Mouse (Mus musculus) gastrocnemius, postnatal 10 days (tissue): ENCODE results near the gene Iqsec1. TPM values are rescaled to one million over a fixed set of nuclear protein-coding genes. Genes with fewer than 3 reads are reported as not detected.

Experiments
- DNase-seq: peaks from one replicate; pipeline ENCODE4 v3.0.0; 2021; ENCODE audit warnings: mixed read lengths
- total RNA-seq, 2 experiments: library from RNA; stranded (reverse); gene quantifications; 2 replicates each; pipeline ENCODE4 v1.2.3; 2021

The Iqsec1 gene
- total RNA-seq, 2 experiments from 2014 or later, result 58.8 to 71.1 TPM

GRCm38 (mm10) chr6:90813526-90813925 lies 175.0 kb downstream of the Iqsec1 start:
- DNase-seq, result no peak

GRCm38 (mm10) chr6:90812584-90812983 lies 175.9 kb downstream of the Iqsec1 start:
- no peak for DNase-seq

- no peak for DNase-seq
Observed at GRCm38 (mm10) chr6:90812072-90812471, 176.4 kb downstream of the Iqsec1 start.

- DNase-seq, result no peak
Observed at GRCm38 (mm10) chr6:90810576-90810975, 177.9 kb downstream of the Iqsec1 start.

- DNase-seq, result peak; percentile 71
Observed at GRCm38 (mm10) chr6:90809960-90810362, 178.5 kb downstream of the Iqsec1 start.

GRCm38 (mm10) chr6:90809077-90809840 lies 179.2 kb downstream of the Iqsec1 start:
- DNase-seq, result no peak

- DNase-seq, result no peak
Observed at GRCm38 (mm10) chr6:90808544-90808943, 179.9 kb downstream of the Iqsec1 start.

GRCm38 (mm10) chr6:90808134-90808533 lies 180.4 kb downstream of the Iqsec1 start:
- DNase-seq, result no peak

- no peak for DNase-seq
Observed at GRCm38 (mm10) chr6:90807581-90807980, 180.9 kb downstream of the Iqsec1 start.

GRCm38 (mm10) chr6:90806743-90807142 lies 181.7 kb downstream of the Iqsec1 start:
- no peak for DNase-seq

- DNase-seq, result no peak
Observed at GRCm38 (mm10) chr6:90805101-90805500, 183.4 kb downstream of the Iqsec1 start.

GRCm38 (mm10) chr6:90804646-90805045 lies 183.8 kb downstream of the Iqsec1 start:
- no peak for DNase-seq

GRCm38 (mm10) chr6:90802604-90803003 lies 185.9 kb downstream of the Iqsec1 start:
- DNase-seq, result no peak

GRCm38 (mm10) chr6:90802058-90802457 lies 186.4 kb downstream of the Iqsec1 start:
- DNase-seq, result no peak

GRCm38 (mm10) chr6:90800825-90801224 lies 187.7 kb downstream of the Iqsec1 start:
- DNase-seq, result no peak

GRCm38 (mm10) chr6:90799116-90799515 lies 189.4 kb downstream of the Iqsec1 start:
- DNase-seq, result no peak

GRCm38 (mm10) chr6:90798201-90798600 lies 190.3 kb downstream of the Iqsec1 start:
- DNase-seq, result no peak

GRCm38 (mm10) chr6:90796902-90797596 lies 191.4 kb downstream of the Iqsec1 start:
- no peak for DNase-seq

- no peak for DNase-seq
Observed at GRCm38 (mm10) chr6:90790901-90791300, 197.6 kb downstream of the Iqsec1 start.

- DNase-seq, result no peak
Observed at GRCm38 (mm10) chr6:90789520-90789919, 199.0 kb downstream of the Iqsec1 start.

GRCm38 (mm10) chr6:90787587-90787986 lies 200.9 kb downstream of the Iqsec1 start:
- DNase-seq, result no peak

- DNase-seq, result no peak
Observed at GRCm38 (mm10) chr6:90787036-90787435, 201.4 kb downstream of the Iqsec1 start.

GRCm38 (mm10) chr6:90786589-90786988 lies 201.9 kb downstream of the Iqsec1 start:
- no peak for DNase-seq

- DNase-seq, result no peak
Observed at GRCm38 (mm10) chr6:90783945-90784344, 204.5 kb downstream of the Iqsec1 start.
